Mouse (Mus musculus): Measurements from ENCODE around the gene Pfn1.

Pfn1 gene

DNA sequence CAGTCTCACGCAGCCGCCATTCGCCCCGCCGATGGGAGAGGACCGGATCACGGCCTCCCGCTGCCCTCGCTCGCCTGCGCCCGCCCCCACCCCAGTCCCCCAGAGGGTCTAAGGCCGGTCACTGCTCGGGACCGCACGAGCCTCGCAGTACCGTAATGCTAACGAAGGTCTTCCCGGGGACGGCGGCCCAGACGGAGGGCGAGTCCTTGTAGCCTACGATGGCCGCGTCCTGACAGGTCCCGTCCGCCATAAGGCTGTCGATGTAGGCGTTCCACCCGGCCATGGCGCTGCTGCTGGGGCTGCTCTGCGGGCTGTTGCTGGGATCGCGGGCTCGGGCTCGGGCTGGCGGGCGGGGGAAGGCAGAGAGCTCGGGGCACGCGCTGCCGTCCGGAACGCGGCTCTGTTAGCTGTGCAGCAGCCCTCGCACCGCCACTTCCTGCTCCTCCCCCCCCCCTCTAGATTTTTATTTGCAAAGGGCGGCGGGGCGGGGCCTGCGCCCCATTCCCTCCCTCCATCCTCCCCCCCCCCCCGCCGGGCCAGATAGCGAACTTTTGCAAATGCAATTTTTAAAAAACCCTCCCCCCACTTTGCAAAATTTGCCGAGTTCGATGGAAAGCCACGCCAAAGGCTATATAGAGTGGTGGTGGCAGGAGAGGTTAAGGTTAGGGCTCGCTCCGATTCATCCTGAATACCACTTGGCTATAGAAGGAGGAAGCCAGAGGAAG is at the start of gene Pfn1:
Gene Pfn1, minus strand, starts transcription at position 447 of the 725 bp plus-strand sequence.
- DNase-seq (ENCODE audit: inconsistent age in 2 of 2, low spot score in 1 of 2) = peak; percentile 81 to 94

DNA sequence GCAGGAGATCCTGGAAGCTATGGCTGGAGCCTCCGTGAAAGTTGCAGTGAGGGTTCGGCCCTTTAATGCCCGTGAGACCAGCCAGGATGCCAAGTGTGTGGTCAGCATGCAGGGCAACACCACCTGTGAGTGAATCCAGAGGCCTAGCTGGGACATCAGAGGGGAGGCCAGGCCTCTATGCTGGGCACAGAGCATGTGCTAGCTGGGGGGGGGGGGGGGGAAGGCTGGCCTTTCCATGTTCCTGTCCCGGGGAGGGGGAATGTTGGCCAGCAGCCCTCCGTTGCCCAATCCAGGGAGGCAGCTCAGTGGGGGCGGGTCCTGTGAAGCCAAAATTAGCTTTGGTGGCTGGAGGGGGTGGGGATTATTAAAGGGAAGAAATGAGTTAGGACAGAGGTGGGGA is 48.3 kb upstream of the Pfn1 start:
- peak in 1 of 2 experiments; percentile 66 for DNase-seq (ENCODE audit: inconsistent age in 2 of 2, low spot score in 1 of 2)

DNA sequence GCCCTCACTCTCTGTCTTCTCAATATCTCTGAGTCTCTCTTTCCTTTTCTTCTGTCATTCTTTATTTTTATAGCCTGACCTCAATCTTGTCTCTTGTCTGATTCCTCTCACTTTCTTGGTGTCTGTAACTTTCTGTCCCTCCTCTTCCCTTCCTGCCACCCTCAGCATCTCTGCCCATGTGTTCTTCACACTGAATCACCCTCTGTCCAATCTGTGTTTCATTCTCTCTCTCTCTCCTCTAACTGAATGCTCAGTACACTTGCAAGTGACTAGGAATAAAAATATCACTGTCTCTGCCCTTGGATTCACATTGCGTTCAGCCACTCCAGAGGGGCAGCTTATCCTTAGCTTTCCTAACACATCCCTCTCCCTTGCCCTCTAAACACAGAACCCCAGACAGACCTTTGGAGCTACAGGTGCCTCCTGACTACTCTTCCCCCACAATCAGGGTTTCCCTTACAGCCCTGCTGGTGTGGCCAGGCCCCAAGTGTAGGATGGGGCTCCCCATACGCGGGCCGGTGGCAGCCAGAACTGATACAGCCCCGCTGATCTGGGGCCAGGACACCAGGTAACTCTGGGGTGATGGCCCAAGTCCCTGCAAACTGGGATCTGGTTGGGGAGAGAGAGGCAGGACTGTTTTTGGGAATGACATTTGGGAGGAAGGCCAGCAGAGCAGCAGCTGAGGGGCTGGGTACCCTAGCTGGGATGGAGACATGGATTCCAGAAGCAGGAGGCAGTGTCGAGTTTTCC is 47.7 kb upstream of the Pfn1 start:
- no peak for DNase-seq (ENCODE audit: inconsistent age in 2 of 2, low spot score in 1 of 2)

DNA sequence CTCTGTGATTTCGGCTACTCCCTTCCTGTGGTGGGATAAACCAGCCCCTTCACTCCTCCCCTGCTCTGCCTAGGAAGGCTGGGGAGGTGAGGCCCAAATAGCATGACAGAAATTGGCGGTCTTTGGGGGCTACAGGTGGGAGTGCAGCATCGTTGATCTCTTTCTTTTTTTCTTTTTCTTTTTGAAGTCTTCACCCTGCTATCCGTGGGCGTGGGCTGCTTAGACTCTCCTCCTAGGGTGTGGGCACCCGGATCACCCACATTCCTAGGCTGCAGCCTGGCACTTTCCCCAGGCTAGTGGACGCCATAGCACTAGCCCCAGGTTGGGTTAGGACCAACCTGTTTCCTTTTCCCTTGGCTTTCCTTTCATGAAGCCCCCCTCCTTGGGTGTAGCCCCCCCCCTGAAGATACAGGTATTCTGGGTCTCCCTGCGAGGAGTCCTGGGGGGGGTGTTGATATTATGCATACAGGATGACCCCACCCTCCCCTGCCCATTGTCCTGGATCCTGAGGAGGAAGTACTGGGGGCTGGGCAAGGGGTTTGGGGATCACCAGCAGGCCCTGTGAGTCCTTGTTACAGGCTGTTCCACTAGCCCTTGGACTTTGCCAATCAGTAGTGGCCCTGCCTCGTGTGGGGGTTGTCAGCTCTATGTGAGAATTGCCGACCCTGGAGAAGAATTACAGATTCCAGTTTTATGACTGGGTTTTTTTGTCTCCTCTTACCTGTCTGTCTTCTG is 46.9 kb upstream of the Pfn1 start:
- no peak for DNase-seq (ENCODE audit: inconsistent age in 2 of 2, low spot score in 1 of 2)

DNA sequence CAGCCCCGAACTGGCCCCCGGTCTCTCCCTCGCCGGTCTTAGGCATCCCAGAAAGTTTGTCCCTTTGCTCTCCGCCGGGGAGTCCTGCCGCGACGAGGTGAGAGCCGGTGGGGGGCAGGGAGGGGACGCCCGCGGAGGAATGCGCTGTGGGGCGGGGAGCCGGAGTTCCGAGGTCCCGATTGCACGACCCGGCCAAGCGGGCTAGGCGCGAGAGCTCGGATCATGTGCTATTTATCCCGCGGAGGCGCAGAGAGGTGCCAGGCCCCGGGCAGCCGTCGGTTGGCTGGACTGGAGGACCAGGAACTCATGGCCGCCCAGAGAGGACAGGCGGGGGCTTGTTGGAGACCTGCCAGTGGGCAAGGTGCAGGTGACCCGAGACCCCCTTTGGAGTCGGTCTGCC is 46.2 kb upstream of the Pfn1 start:
- peak; percentile 82 to 94 for DNase-seq (ENCODE audit: inconsistent age in 2 of 2, low spot score in 1 of 2)

DNA sequence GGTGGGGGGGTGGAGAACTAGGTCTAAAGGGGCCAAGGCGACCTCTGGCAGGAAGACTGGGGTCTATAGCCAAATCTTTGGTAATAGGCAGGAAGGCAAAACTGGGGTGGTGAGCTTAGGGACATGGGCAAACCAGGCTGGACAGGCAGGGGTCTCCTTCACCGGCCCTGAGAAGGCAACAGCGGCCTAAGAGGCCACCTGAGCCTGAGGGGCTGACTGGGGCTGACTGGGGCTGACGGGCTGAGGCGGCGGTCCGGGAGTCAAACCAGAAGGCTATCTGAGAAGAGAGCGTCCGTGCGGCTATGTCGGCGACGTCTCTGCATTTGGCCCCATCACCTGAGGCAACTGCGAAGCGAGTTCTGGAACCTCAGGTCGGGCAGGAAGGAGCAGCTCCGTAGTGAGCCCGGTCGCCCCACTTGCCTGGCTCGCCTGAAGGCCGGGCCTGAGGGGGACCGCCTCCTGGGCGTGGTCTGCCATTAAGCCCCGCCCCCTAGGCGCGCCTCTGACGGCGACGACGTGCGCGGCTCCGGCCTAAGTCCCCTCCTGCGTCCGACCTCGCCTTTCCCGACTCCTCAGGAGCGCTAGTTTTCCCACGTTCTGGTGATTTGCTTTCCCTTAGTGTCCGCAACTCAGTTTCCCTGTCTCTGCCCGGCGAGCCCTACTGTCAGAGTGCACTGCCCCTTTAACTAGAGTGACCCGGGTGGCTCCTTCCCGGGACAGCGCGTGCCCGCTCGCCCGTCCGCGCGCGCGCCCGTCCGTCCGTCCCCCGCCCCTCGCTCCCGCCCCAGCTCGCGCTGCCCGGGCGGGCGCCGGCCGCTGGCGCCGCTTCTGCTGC is 45.5 kb upstream of the Pfn1 start, which contains the start of the genes Inca1 and Kif1c:
Gene Inca1, minus strand, starts transcription at position 434 of the 835 bp plus-strand sequence.
Gene Kif1c, plus strand, starts transcription at position 827 of the 835 bp plus-strand sequence.
- DNase-seq (ENCODE audit: inconsistent age in 2 of 2, low spot score in 1 of 2) = peak; percentile 97 to 99

DNA sequence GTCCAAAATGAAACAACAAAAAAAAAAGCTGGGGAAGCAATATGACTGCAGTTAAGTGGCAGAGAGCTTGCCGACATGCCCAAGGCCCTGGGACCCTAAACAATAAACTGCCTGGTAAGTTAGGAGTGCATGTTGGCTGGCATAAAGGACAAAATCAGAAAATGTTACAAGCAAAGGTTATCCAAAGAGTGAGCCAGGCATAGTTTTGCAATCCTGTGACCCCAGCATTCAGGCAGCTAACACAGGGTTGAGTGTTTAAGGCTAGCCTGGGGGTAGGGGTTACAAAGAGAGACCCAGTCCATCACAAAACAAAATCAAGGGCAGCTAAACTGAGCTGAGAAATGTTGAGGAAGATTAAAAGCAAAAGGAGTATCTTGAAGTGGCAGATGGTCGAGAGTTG is 44.6 kb upstream of the Pfn1 start:
- DNase-seq (ENCODE audit: inconsistent age in 2 of 2, low spot score in 1 of 2) = peak in 1 of 2 experiments; percentile 75

DNA sequence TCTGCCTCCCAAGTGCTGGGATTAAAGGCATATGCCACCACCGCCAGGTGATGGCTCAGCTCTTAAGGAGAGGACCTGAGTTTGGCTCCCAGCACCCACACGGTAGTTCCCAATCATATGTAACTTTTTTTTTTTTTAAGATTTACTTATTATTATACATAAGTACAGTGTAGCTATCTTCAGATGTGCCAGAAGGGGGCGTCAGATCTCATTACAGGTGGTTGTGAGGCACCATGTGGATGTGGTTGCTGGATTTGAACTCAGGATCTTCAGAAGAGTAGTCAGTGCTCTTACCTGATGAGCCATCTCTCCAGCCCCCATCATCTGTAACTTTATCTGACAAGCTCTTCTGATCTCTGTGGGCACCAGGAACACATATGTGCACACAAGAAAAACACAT is 42.9 kb upstream of the Pfn1 start:
- no peak for DNase-seq (ENCODE audit: inconsistent age in 2 of 2, low spot score in 1 of 2)

DNA sequence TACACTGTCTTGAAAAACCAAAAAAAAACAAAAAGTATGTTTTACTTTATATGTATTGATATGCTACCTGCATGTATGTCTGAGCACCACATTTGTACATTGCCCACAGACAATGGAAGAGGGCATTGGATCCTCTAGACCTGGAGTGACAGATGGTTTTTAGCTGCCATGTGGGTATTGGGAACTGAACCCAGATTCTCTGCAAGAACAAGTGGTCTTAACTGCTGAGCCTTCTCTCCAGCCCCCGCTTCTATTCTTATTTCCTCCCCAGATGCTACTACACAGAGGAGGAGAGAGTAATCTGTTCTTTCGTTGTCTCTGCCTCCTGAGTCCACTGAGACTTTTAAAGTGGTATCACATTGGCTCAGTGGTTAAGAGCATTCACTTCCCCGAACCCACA is 39.1 kb upstream of the Pfn1 start:
- DNase-seq (ENCODE audit: inconsistent age in 2 of 2, low spot score in 1 of 2) = no peak

DNA sequence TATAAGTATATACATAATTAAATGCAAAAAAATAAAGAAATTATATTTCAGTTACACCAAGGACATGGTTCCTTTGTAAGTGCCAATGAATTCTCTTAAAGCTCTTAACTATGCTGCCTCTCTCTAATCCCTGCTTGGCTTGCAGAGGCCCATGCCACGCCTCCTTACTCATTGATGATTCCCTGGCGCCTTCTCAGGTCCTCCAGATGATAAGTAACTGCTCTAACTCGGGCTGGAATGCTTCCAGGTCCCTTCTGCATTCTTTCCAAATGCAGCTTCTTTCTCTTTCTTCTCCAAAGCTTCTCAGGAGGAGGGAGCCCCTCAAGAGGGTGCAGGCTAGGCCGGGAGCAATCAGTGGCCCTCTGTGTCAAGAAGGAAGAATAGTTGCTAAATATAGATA is 35.1 kb upstream of the Pfn1 start:
- no peak for DNase-seq (ENCODE audit: inconsistent age in 2 of 2, low spot score in 1 of 2)

DNA sequence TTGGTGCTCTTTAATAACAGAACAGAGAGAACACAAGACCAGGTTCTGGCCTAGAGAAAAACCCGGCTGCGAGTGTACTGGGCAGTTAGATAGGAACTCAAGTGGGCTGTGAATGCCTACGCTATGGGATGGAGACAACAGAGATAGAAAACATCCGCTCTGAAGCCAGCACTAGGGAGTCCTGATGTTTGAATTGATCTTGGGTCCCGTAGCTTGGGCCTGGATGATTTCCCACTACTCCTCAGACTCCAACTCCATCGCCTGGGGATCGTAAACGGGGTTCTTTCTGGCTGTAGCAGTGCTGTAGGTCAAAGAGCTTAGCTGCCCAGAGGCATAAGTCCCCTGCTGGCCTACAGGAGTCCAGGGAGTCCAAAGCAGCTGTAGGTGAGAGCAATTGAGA is 33.9 kb upstream of the Pfn1 start:
- peak in 1 of 2 experiments; percentile 72 for DNase-seq (ENCODE audit: inconsistent age in 2 of 2, low spot score in 1 of 2)

DNA sequence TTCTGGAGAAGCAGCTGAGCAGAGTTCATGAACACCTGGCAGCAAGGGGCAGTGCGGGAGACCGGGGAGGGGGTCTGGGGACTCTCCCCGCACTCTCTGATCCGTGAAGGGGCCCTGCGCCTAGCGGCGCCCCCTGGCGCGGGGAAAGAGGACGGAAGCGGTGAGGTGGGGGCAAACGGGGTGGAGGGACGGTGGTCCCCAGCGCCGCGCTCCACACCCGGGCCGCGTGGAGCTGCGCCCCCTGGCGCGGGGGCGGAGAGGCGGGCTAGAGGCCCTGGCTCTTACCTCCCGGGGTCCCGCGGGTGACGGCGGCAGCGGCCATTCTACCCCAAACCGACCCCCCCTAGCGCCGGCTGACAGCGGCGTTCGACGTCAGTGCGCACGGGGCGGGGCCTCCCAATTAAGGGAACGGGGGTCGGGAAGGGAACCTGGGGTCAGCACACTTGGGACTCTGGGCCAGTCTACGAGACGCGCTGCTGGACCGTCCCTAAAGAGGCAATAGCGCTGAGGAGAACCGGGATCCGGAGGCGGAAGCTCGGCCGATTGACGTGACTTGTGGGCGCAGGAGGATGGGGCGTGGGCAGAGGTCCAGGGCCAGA is 33.3 kb upstream of the Pfn1 start, which contains the start of gene Camta2:
Gene Camta2, minus strand, starts transcription at position 505 of the 599 bp plus-strand sequence.
- peak; percentile 92 to 97 for DNase-seq (ENCODE audit: inconsistent age in 2 of 2, low spot score in 1 of 2)

DNA sequence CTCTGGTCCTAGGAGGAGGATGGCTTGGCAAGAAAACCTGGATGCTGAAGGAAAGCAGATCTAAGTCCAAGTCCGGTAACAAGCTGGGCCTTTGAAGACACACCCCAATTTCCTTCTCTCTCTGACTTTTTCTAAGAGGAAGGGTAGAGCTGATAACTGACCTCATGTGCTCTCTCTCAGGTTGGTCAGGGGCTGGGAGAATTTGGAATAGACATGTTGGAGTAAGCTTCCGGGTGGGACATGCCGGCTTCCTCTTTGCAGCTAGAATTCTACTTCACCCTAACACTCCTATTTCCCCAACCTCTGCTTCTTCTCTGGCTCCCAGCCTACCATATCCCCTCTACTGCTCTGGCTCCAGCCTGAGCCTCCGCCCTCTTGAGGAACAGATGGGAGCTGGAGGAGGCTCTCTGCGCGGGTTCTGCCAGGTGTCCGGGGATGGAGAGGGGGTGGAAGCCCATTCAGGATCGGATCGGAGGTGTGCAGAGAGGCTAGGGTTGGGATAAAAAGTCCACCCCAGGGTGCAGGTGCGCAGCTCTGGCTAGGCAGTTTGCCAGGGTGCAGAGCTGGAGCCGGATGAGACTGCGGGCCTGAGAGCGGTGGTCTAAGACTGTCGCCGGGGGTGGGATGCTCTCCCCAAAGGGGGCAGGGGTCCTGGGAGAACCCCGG is 32.6 kb upstream of the Pfn1 start:
- peak in 1 of 2 experiments; percentile 81 for DNase-seq (ENCODE audit: inconsistent age in 2 of 2, low spot score in 1 of 2)

DNA sequence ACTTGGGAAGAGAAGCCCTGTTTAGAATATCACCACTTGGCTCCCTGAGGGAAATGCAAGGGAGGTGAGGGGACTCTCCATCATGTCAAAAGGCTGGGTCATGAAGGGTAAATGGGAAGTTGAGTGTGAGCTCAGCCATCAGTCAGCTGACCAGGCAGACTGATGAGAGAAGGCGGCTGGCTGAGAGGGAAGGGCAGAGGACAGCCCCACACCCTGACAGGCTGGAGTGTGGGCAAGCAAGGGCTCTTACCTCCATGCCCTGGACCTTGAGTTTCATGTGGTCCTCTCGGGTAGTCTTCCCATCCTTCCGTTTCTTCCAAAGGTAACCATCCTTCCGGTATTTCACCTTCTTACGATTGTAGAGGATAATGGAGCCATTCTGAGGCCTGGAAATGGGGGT is 29.2 kb upstream of the Pfn1 start:
- DNase-seq (ENCODE audit: inconsistent age in 2 of 2, low spot score in 1 of 2) = no peak

DNA sequence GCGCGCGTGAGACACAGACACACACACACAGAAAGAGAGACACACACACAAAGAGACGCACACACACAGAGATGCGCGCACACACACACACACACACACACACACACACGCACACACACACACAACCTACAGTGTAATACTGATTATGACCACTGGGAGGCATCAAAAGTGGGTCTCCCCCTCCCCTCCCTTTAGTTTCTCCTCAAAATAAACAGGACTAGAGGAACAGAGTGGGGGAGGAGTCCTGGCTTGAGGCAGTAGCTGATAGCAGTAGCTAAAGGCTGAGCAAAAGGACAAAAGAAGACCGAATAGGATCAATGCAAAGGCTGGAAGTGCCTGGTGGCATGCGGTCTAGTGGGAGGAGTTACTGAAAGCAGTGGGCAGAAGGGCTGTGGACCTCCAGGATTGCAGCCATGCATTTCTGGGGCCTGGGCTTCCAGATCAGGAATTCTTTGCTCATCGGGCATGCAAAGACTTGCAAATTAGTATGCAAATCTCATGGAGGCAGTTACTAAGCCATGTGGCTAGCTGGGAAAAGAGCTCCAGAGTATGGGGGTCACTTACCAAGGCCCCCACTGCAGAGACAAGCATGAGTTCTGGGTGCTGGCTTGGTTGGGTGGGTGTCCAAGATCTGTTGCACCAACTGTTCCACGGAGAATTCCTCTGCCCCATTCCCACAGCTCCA is 27.6 kb upstream of the Pfn1 start:
- peak in 1 of 2 experiments; percentile 56 for DNase-seq (ENCODE audit: inconsistent age in 2 of 2, low spot score in 1 of 2)

DNA sequence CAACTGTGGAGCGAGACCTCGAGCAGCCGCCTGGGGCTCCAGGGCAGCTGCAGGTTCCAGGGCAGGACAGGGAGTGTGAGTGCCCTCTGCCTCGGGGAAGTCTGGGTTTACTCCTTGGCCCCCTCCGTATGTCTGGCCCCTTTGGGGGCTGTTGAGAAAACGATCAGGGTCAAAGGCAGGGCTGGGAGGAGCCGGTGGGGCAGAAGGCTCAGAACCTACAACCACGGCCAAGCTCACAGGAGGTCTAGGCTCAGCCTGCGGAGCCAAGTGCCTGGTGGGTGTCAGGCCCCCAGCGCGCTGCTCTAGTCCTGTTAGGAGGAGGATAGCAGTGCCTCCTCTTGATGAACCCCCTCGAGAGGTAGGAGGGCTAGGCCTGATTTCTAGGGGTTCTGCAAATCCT is 26.7 kb upstream of the Pfn1 start:
- DNase-seq (ENCODE audit: inconsistent age in 2 of 2, low spot score in 1 of 2) = no peak

DNA sequence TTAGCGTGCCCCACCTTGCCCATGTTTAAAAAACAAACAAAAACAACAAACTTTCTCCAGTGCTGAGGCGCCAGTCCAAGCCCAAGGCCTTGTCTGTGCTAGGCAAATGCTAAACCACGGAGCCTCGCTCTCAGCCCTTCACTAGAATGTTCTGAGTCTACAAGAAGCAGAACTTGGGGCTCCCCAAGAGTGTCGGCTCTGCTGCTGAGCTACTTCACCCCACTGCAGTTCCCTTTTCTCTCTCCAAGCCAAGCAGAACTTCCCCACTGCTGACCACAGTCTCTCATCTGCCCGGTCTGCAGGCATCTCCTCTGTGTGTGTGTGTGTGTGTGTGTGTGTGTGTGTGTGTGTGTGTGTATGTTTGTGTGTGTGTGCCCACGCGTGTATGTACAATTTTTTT is 25.4 kb upstream of the Pfn1 start:
- DNase-seq (ENCODE audit: inconsistent age in 2 of 2, low spot score in 1 of 2) = no peak

DNA sequence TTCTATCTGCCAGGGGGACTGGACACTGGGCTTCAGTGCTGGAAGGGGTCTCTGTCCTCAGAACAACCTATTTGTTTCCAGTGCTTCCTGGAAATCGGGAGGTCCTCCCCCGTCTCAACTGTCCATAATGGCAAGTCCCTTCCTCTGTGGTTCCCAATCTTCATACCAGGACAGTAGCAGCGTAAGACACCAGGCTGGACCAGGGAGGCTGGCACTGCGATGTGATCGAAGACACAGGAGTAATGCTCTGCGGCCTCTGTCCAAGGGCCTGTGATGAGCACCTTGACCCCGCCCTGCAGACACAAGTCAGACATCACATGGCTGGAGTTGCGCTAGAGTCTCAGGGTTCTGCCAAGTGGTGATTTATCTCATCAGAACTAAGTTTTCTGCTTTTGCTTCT is 24.9 kb upstream of the Pfn1 start:
- DNase-seq (ENCODE audit: inconsistent age in 2 of 2, low spot score in 1 of 2) = no peak

DNA sequence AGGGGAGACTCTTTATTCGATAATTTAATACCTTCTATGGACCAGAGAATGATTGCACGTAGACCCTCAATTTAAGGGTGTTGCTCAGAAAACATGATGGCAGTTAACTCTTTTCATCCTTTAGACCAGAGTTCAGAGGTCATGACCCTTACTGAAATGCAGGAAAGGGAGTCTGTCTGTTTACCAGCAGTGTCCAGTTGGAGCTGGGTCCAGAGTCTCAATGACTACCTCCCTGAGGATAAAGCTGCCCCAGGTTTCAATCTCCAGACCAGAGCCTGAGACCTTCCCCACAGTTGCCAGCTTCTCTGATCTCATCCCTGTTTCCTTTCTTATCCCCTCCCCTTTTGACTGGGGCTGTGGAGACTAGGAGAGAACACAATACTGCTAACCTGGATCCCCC is 24.1 kb upstream of the Pfn1 start:
- DNase-seq (ENCODE audit: inconsistent age in 2 of 2, low spot score in 1 of 2) = no peak

All from adrenal gland, adult (tissue).